Mouse (Mus musculus) stomach, embryonic 16.5 days (tissue): ENCODE data around the gene Als2. TPM values are rescaled to one million over a fixed set of nuclear protein-coding genes. Genes with fewer than 3 reads are reported as not detected.

Experiments
- ATAC-seq: fragments of 200-750 bp; cut with Nextera tagmentation; 2 replicates; pipeline ENCODE4 v1.8.0; 2017; ENCODE audit warnings: moderate number of reproducible peaks, moderate TSS enrichment; ENCODE audit not compliant: insufficient read depth, low FRiP score
- H3K27ac ChIP-seq: fragments of 300-500 bp; sonication (generic); 2 replicates; pipeline ENCODE4 v1.5.1; 2014; ENCODE audit warnings: low read length
- H3K27me3 ChIP-seq: fragments of 300-500 bp; sonication (generic); 2 replicates; pipeline ENCODE4 v1.6.1; 2014; ENCODE audit warnings: low read length, control low read depth, mixed read lengths; ENCODE audit not compliant: control insufficient read depth, insufficient read depth
- H3K36me3 ChIP-seq: fragments of 300-500 bp; sonication (generic); 2 replicates; pipeline ENCODE4 v1.6.1; 2014; ENCODE audit warnings: low read length; ENCODE audit not compliant: control insufficient read depth, insufficient read depth
- H3K4me1 ChIP-seq: fragments of 300-500 bp; sonication (generic); 2 replicates; pipeline ENCODE4 v1.6.1; 2014; ENCODE audit warnings: low read length, control low read depth, mixed read lengths; ENCODE audit not compliant: control insufficient read depth, insufficient read depth
- H3K4me2 ChIP-seq: fragments of 300-500 bp; sonication (generic); 2 replicates; pipeline ENCODE4 v1.6.1; 2014; ENCODE audit warnings: low read depth, low read length, mixed read lengths
- H3K4me3 ChIP-seq: fragments of 300-500 bp; sonication (generic); replicated peaks from 2 replicates; pipeline ENCODE4 v1.5.1; 2014; ENCODE audit warnings: mild to moderate bottlenecking, low read length
- H3K9ac ChIP-seq: fragments of 300-500 bp; sonication (generic); 2 replicates; pipeline ENCODE4 v1.6.1; 2014; ENCODE audit warnings: low read length
- H3K9me3 ChIP-seq: fragments of 300-500 bp; sonication (generic); replicated peaks from 2 replicates; pipeline ENCODE4 v1.6.1; 2016; ENCODE audit warnings: low read length, control low read depth; ENCODE audit not compliant: control insufficient read depth
- WGBS: fragments of 180-500 bp; shearing (Covaris S2); extraction: QIAGEN DNeasy Blood & Tissue Kit; methylation state at CpG from one replicate; pipeline ENCODE4 v1.1.7; 2014; 5-methylcytosine and 5-hydroxymethylcytosine counted together
- polyA plus RNA-seq: library from polyadenylated mRNA; unstranded; fragments of >200 nt; fragmentation: Nextera tagmentation; extraction: Ambion mirVana; gene quantifications from 2 replicates; pipeline ENCODE4 v1.2.1, GENCODE M21; 2015

Gene Als2
- polyA plus RNA-seq, 1 experiment from 2014 or later, result 9.2 TPM

- WGBS, result 70% methylated on average over 10 of the region's 10 CpGs
Observed at GRCm38 (mm10) chr1:59144543-59144942, 92.5 kb downstream of the Als2 start.

GRCm38 (mm10) chr1:59142809-59143208 is 94.2 kb downstream of the Als2 start:
- Histone ChIP-seq H3K9me3 (no peaks in the 10 kb centered on the region), H3K4me3 (no peak overlapping the region), H3K9ac (no peak overlapping the region), H3K27ac (no peak overlapping the region), H3K4me2 (no peak overlapping the region), H3K4me1 (no peaks in the 10 kb centered on the region), H3K36me3 (no peaks in the 10 kb centered on the region), H3K27me3 (no peaks in the 10 kb centered on the region)
- ATAC-seq, result no peak

More at GRCm38 (mm10) chr1:59144543-59144942, 92.5 kb downstream of the Als2 start:
- Histone ChIP-seq H3K4me3 (no peak overlapping the region), H3K9ac (no peak overlapping the region), H3K27ac (no peak overlapping the region), H3K4me2 (no peak overlapping the region), H3K36me3 (no peaks in the 10 kb centered on the region), H3K4me1 (no peaks in the 10 kb centered on the region), H3K27me3 (no peaks in the 10 kb centered on the region), H3K9me3 (no peaks in the 10 kb centered on the region)
- no peak for ATAC-seq

- Histone ChIP-seq H3K4me3 (no peak overlapping the region), H3K4me2 (no peak overlapping the region), H3K27me3 (no peaks in the 10 kb centered on the region), H3K9me3 (no peaks in the 10 kb centered on the region), H3K9ac (no peak overlapping the region), H3K4me1 (no peaks in the 10 kb centered on the region), H3K27ac (no peak overlapping the region), H3K36me3 (no peaks in the 10 kb centered on the region)
- WGBS, result 62% methylated on average over 5 of the region's 5 CpGs
- no peak for ATAC-seq
Observed at GRCm38 (mm10) chr1:59134419-59134818, 102.6 kb downstream of the Als2 start.

DNA sequence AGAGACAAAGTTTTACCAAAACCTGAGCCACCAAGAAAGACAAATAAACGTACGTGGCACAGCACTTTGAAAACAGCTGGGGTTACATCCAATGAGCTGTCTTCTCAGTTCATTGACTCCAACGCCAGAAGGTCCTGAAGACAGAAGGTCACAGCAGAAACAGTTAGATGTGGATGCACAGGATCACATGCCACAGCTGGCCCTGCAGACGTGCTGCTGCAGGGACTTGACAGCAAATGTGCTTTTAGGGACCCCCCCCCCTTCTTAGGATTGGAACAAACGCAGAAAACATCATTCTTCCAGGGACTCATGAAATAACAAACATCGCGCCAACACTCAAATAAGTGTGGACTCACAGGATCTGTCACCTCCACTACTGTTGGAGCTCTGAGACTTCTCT is 108.2 kb downstream of the Als2 start:
- H3K36me3 ChIP-seq, result no peaks in the 10 kb centered on the region
- H3K9ac ChIP-seq, result no peak overlapping the region
- no peak overlapping the region for H3K27ac ChIP-seq
- no peaks in the 10 kb centered on the region for H3K27me3 ChIP-seq
- no peak overlapping the region for H3K4me3 ChIP-seq
- ATAC-seq, result no peak
- H3K9me3 ChIP-seq, result no peaks in the 10 kb centered on the region
- H3K4me1 ChIP-seq, result no peaks in the 10 kb centered on the region
- WGBS, result 65% methylated on average over 7 of the region's 7 CpGs
- H3K4me2 ChIP-seq, result no peak overlapping the region

- Histone ChIP-seq H3K4me1 (no peaks in the 10 kb centered on the region), H3K36me3 (no peaks in the 10 kb centered on the region), H3K27ac (no peak overlapping the region), H3K4me3 (no peak overlapping the region), H3K4me2 (no peak overlapping the region), H3K9ac (no peak overlapping the region), H3K27me3 (no peaks in the 10 kb centered on the region), H3K9me3 (no peaks in the 10 kb centered on the region)
- ATAC-seq, result no peak
- WGBS, result 58% methylated on average over 5 of the region's 5 CpGs
Observed at GRCm38 (mm10) chr1:59125558-59125957, 111.5 kb downstream of the Als2 start.

GRCm38 (mm10) chr1:59119720-59120457 is 117.1 kb downstream of the Als2 start, which contains the start of gene Tmem237:
Gene Tmem237, minus strand, starts transcription at chr1:59120408.
- H3K36me3 ChIP-seq, result no peaks in the 10 kb centered on the region
- H3K27me3 ChIP-seq, result no peaks in the 10 kb centered on the region
- H3K4me1 ChIP-seq, result no peaks in the 10 kb centered on the region
- no peaks in the 10 kb centered on the region for H3K9me3 ChIP-seq
- peak; percentile 97 for ATAC-seq
- peak within 1 kb of the TSS; percentile 87 for H3K9ac ChIP-seq
- H3K27ac ChIP-seq, result peak within 1 kb of the TSS; percentile 63
- WGBS, result under 1% methylated on average over 70 of the region's 74 CpGs
- peak within 1 kb of the TSS; percentile 62 for H3K4me2 ChIP-seq
- peak within 1 kb of the TSS; percentile 79 for H3K4me3 ChIP-seq

Other genes starting within 250 kb of the Als2 start
- gene C2cd6, start 142.3 kb downstream of the Als2 start, polyA plus RNA-seq, result 0.06 TPM in 1 of 2 replicates, not detected in the other
- 28.6 and 29.8 TPM in 2 replicates for gene Tmem237, start 116.8 kb downstream of the Als2 start, polyA plus RNA-seq
- 0.13 and 0.21 TPM in 2 replicates for gene Mpp4, start 73.8 kb downstream of the Als2 start, polyA plus RNA-seq
- gene Cdk15, start 19.7 kb upstream of the Als2 start, polyA plus RNA-seq, result 0.20 and 0.27 TPM in 2 replicates
- gene Fzd7, start 245.2 kb upstream of the Als2 start, polyA plus RNA-seq, result 5.3 and 5.8 TPM in 2 replicates